Mouse (Mus musculus) hematopoietic stem cell, adult 5-6 weeks (primary cell): ENCODE measurements at regions not wholly inside any gene's neighbourhood (a gene's known extent, or its start where the extent isn't known, plus 50 kb on each side); places are given as distances from the start of the nearest gene placed in this dataset.

Experiments
- ATAC-seq, 2 experiments: fragments of 125-278 bp in 1 of 2; replicated peaks in 1 of 2; 2 replicates each; pipeline ENCODE4 v1.8.0; 2016 to 2017; ENCODE audit warnings: inconsistent platforms in 2 of 2, mild to moderate bottlenecking in 2 of 2, moderate number of reproducible peaks in 2 of 2, low read depth in 1 of 2, moderate TSS enrichment in 1 of 2; ENCODE audit not compliant: low FRiP score in 2 of 2, poor library complexity in 2 of 2, severe bottlenecking in 2 of 2, insufficient read depth in 1 of 2, low TSS enrichment in 1 of 2

DNA sequence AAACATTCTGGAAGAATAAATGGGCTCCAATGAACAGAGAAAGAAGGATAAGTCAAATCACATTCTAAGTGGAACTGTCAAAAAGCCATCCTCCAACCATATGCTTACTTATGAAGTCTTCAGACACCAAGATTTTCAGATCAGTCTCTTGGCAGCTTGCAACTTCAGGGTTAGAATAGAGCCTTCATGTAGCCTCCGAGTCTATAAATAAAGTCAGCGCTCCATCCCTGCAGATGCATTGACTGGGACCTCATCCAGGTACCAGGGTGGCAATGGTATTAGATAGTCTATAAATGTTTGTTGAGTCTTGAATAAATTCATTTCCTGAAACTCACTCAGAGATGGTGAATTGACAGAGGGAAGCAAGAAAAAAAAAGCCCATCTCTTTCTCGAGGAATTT lies 107.2 kb upstream of the Eepd1 start:
- no peak for ATAC-seq

DNA sequence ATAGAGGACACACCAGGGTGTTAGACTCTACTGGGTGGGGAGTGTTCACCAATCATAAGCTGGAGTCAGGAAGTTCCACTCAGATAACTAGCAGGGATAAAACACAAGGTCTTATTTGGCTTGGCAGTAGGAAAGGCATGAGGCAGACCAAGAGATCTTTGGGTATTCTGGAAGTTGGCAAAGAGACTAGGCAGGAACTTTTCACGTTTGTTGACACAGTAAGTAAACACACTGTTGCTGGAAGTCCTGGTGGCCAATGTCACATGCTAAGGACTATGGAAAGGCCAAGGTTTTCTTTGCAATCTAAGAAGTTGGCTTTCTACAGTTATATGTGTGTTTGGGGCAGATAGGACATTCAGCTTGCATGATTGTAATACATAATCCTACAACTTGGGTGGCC lies 105.1 kb upstream of the Eepd1 start:
- no peak for ATAC-seq

- no peak for ATAC-seq
Measured at GRCm38 (mm10) chr9:25377771-25378747, 103.3 kb upstream of the Eepd1 start.

DNA sequence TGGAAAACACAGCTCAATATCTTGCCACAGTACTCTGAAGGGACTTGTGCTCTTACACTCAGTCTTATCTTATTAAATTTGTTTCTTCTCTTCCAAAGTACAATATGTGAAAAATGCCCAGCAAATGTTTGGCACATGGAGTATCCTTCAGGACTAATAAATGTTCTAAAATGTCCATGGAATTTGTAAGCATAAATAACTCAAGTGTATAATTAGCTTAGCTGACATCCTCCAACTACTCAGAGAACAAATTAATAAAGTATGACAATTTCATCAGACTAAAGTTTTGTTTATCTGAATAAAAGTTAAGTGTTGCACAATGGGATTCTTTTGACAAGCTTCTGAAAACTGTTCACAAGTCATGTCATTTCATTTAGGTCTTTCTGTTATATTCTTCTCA lies 96.0 kb upstream of the Eepd1 start:
- no peak for ATAC-seq

DNA sequence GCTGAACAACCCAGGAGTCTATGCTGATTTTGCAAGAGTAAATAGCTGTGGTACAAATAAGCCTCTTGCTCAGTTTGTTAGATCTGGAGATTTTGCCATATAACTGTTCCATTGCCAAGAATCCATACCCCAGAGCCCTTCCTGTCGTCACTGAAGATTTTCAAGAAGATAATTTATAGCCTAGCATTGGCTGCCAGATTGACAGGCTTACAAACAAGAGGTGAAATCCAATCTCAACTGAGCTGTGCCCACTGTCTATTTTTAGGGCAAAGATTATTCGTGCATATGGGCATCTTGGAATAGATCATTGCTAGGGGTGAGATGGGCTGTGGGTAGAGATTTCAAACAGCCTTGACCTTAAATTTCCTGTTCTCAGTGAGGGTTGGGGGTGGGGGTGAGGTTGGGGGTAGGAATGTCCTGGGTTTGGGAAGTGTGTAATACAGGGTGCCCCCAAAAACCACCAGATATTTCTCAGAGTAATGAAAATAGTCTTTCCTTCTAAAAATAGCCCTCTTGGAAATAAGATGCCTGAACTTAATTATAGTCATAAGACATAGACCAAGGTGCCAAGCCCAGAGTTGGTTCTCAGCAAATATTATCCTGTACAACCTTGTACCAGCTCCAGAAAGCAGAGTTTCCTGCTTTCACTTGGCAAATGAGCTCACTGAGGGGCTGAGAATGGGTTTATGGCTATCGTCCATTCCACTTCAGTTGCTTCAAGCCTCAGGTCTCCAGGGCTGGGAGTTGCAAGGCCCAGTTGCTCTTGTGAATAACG lies 93.3 kb upstream of the Eepd1 start:
- ATAC-seq: no peak

DNA sequence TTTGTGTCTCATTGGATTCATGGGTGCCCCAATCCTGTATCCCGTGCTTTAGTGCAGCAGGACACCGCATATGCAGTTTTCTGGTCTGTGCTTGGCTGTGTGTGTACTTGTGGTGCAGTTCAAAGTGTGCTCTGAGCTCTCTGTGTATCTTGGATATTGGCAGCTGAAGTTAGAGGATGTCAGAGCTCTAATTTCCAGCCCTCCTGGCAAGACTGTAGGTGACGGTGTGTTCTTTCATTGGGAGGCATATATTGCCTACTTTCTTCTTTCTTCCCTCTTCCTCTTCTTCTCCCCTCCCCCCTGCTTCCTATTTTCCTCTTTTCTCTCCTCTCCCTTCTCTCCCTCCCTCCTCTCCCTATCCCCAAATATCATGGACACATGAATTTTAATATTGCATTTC lies 92.0 kb upstream of the Eepd1 start:
- ATAC-seq: no peak

DNA sequence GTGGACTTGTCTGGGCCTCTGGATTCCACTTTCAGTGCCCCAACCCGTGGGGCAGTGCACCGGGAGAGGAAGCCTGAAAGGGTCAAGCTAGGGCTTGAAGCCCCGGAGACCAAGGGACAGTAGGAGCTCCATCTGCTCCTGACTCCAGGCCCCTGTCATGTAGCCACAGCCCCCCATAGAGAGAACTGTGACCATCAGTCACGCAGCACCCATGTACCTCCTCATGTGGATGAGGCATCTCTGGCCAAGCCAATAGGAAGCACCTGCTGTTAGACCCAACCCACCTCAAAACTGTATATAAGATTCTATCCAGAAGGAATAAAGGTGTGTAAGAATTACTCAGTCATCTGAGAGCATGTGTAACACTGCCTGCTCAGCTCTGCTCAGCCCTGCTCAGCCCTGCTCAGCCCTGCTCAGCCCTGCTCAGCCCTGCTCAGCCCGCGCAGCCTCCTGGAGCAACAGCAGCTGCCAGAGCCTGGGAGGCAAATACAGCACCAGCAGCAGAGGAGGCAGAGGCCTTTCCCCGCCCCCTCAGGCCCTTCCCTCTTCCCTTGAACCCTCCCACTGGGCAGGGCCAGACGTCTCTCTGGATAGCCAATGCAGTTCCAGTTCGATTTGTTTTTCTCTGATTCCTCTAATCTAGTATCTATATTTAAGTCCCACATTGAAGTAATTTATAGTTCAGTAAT lies 80.6 kb upstream of the Eepd1 start:
- peak; percentile 94 to 100 for ATAC-seq

- no peak for ATAC-seq
Measured at GRCm38 (mm10) chr9:25405848-25406247, 75.5 kb upstream of the Eepd1 start.

- no peak for ATAC-seq
Measured at GRCm38 (mm10) chr9:25408518-25408917, 72.8 kb upstream of the Eepd1 start.

DNA sequence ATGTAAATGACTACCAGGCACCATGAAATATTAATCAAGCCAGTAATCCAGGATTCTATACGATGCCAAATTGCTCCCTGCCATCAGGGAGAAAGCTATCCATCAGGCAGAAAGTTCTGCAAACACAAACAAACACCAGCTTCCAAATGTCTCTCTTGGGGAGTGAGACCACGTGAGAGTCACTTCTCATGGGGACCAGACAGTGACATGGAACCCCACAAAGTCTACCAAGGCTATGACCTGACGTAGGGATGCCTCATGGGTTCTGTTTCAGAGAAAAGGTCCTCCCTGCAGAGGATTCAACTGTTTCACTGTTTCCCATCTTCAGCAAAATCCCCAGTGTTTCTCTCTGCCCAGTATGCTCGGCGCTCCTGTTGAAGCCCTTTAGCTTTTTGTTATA lies 71.6 kb upstream of the Eepd1 start:
- no peak for ATAC-seq

DNA sequence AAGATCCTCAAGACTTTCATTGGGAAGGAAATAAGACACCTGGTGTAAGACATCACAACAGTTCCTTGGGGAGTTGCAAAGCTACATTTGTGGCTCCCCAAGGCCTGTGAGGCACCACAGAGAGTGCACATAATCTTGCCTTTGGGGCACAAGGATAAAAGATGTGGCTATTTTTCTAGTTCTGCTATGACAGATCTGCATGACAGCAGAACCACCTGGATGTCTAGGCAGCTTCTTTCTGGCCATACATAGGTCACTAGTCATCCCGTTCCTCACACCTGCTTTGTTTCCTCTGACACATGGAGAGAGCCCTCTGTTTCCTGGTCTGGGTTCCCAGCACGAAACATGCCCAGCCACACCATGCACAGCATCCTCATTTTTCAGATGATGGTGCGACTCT lies 67.5 kb upstream of the Eepd1 start:
- ATAC-seq: no peak

DNA sequence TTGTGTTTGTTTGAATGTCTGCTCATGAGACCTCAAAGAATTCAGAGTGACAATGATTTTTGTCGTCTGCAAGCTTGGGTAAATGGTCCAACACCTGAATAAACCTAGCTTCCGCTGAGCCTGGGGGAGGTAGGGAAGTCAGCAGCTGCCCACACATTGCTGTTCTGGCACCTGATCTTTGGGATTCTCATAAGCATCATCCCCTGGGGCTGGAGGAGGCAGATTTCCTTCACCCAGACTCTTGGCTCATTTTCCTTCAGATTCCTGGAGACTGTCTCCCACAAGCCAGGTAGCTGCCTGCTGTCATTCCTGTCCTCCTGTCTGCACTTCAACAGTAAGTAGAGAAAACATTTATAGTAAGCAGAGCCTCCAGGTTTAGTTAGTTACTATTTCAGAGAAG lies 67.0 kb upstream of the Eepd1 start:
- ATAC-seq: no peak

- ATAC-seq: no peak
Measured at GRCm38 (mm10) chr9:25426941-25427340, 54.4 kb upstream of the Eepd1 start.

DNA sequence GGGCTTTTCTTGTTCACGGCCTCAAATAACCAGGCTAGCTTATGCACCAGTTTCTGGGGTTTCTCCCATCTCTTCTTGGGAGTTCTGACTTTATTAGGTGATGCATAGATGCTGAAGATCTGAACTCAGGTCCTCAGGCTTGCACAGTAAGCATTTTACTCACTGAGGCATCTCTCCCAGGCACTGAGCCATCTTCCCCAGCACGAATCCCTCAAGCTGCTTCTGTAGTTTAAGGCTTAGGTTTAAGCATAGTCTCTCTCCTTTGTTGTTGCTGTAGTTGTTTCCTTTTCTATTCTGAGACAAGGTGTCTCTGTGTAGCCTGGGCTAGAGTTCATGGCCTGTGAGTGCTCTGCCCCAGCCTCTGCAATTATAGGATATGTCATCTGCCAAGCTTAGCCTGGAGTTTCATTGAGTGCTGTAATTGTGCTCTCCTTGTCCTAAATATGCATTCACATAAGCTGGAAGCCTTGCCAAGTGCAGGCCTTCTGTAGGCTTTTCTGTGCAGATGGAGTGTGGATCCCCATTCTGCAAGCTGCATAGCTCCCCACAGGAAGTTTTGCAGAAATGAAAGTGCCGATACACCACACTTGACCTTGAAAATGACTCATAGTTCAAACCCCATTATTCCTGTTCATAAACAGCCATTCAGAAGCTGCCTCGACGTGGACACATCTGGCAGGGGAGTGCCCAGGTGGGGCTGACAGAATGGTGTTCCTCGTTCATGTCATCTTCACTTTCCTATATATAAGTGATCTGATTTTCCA lies 51.7 kb upstream of the Eepd1 start:
- ATAC-seq: 0 out of 4 replicates have a peak, but pooled peaks of 1 of the 2 experiments have one; percentile 32
